Mouse (Mus musculus) right cerebral cortex, postnatal 36 days (tissue): Measurements from ENCODE around the gene Rarres1.

Experiments
- DNase-seq, 2 experiments: peaks; one replicate each; pipeline ENCODE4 v3.0.0; 2022; ENCODE audit warnings: low spot score in 2 of 2, mixed read lengths in 1 of 2

Rarres1 gene

GRCm38 (mm10) chr3:67492086-67492869 lies 23.0 kb downstream of the Rarres1 start:
- DNase-seq: no peak

- no peak for DNase-seq
Measured at GRCm38 (mm10) chr3:67490156-67490555, 25.2 kb downstream of the Rarres1 start.

- no peak for DNase-seq
Measured at GRCm38 (mm10) chr3:67485233-67485632, 30.1 kb downstream of the Rarres1 start.

DNA sequence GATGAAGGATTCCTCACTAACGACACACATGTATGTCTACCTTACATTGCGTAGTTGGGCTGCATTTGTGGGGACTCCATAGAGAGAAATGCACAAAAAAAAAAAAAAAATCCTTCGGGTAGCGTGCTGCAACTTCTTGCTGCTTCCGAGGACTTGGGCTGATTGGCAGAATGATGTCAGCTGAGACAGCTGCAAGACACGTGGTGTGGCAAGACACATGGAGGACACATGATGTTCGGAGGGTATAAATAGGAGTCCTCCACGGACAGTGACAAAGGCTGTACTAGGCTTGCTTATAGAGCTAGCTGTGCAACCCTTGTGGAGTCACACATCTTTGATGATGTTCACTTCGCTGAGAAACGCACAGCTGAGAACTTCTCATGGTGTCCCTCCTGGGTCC lies 32.9 kb downstream of the Rarres1 start:
- no peak for DNase-seq

DNA sequence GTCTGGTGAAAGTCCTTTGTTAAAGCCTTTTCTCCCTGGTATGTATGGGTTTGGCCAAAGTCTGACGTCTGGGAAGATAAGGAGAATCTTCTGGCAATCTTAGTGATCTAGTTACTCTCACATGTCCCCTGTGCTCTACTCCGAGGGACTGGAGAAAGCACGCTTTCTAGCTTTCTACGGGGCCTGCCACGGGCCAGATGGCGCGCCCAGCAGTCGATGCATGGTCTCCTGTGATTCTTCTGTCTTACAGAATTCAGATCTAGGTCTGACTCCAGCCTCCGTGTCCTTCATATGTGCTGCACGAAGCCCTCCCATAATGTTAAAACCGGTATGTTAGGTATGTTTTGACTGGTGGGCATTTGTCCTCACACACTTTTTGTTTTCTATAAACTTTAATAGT lies 35.5 kb downstream of the Rarres1 start:
- DNase-seq: no peak

GRCm38 (mm10) chr3:67473438-67473837 lies 41.9 kb downstream of the Rarres1 start:
- no peak for DNase-seq

DNA sequence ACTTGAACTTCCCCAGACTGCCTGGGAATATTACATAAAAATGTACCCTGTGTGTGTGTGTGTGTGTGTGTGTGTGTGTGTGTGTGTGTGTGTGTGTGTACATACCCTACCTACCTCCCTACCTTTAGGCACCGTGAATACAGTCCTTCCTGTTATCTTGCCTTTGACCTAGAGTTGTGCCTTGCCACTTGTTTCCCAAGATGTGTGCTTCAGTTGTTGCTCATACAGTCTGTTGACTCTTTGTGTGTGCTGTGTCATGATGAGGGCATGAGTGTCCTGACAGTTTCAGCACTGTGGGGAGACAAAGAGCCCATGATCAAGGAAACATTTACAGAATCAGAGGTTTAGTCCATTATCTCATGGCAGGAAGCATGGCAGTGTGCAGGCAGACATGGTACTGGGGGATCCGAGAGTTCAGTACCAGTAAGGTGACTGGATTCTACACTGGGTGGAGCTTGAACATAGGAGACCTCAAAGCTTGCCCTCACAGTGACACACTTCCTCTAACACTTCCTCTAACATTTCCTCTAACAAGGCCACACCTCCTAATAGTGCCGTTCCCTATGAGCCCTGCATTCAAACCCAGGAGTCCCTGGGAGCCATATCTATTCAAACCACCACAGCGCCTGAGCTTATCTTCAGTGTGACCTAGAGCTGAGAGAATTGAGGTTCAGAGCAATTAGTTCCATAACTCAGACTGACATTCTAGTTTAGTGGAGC lies 43.8 kb downstream of the Rarres1 start:
- DNase-seq: no peak

DNA sequence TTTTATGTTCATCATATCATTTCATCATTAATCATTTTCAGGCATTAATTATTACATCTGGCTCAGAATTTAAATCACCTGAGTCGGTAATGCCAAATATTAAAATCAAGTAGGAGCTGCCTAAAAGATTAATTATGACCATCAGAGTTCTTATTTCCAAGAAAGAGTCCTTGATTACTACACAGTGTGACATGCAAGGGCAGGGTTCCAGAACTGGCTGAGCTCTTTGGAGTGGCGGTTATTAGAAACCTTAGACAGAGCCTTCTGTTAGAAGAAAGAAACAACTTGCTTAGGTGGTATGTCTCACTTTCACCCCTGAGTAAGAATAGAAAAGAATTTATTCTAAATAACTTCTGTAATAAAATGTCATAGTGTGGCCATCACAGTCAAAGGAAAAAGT lies 48.0 kb downstream of the Rarres1 start:
- DNase-seq: no peak

- no peak for DNase-seq
Measured at GRCm38 (mm10) chr3:67466576-67466975, 48.7 kb downstream of the Rarres1 start.

DNA sequence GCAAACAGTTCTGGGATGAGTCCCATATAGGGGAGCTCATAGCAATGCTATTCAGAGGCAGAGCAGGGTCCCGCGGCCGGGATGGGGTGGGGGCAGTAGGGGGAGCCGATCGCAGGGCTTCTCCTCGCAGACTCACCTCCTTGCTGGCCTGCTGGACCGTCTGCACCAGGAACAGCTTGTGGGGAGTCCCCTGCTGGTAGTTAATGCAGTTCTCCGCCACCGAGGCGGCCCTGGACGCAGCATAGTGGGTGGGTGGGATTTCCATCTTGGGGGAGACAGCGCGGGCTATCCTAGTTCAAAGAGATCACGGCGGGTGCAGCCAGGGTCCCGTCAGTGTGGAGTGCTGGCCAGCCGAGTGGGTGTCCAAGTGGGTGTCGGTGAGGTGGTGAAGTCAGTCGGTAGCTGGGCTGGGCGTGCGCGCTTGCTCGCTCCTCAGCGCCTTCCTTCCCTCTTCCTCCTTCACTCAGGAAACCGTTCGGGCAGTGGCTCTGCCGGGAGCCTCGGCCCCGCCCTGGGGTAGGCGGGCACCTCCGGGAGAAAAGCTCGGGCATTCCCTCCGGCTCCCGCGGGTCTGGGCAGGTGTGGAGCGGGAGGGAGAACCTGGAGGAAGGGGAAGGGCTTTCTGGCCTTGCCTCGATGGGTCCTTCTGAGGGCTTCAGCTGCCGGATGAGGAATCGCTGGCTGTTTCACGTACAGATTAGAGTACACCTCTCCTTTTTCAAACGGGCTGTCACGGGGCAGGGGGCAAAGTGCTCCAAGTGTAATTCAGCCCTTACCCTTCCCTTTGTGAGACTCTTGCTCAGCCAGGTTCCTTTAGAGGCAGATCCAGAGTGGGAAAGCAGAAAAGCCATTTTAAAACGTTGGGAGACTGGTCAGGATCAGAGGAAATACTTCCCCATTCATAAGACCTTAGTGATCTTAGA lies 51.6 kb downstream of the Rarres1 start, which contains the start of gene Lxn:
Gene Lxn (minus strand): TSS at position 477 of the 923 bp plus-strand sequence.
- peak; percentile 49 to 56 for DNase-seq

GRCm38 (mm10) chr3:67463001-67463400 lies 52.3 kb downstream of the Rarres1 start:
- no peak for DNase-seq

- no peak for DNase-seq
Measured at GRCm38 (mm10) chr3:67462578-67462977, 52.7 kb downstream of the Rarres1 start.

- no peak for DNase-seq
Measured at GRCm38 (mm10) chr3:67462015-67462414, 53.3 kb downstream of the Rarres1 start.

DNA sequence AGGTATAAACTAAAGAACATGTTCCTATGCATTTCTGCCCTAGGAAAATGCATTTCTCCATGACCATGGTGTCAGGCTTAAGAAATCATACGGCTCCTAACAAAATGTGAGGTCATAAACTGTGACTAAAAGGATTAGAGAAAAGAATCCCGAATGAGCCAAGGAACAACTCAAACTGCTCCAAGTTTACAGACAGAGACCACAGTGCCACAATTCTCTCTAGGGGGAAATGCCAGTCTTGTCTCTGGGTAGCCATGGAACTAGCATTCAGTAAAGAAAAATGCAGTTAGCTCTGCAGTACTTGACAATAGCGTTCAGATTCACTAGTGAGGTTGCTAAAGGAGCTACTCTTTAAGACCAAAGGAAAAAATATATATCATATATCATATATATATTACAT lies 55.4 kb downstream of the Rarres1 start:
- no peak for DNase-seq

GRCm38 (mm10) chr3:67450601-67451210 lies 64.6 kb downstream of the Rarres1 start:
- DNase-seq: no peak

GRCm38 (mm10) chr3:67449660-67450059 lies 65.7 kb downstream of the Rarres1 start:
- DNase-seq: no peak

DNA sequence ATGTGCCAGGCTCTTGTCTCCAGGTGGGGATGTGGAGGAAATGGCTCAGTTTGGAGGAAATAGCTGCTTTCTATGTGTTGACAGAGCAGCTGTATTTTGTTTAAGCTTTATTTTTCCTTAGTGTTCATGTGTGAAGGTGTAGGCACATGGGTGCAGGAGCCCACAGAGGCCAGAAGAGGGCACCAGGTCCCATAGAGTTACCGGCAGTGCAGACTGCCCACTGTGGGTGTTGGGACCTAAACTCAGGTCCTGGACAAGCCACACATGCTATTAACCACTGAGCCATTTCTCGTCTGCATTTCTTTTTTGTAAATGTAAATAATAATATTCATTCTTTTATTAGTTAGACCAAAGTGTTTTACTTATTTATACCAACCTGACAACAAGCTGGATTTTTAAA lies 68.2 kb downstream of the Rarres1 start:
- DNase-seq: no peak

DNA sequence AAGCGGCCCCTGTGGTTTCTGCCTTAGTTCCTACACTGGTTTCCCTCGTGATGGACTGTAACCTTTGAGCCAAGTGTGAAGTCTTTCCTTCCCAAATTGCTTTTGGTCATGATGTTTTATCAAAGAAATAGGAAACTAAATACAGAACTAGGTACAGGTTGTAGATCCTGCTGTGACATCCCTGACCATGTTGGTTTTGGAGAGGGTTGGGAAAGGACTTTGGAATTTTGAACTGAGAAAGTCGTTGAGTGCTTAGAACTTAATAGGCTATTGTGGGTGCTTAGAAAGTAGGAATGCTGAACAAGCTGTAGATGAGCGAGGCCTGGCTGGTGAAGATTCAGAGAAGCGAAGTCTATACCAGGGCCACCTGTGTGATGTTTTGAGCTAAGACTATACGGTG lies 81.3 kb downstream of the Rarres1 start:
- no peak for DNase-seq

DNA sequence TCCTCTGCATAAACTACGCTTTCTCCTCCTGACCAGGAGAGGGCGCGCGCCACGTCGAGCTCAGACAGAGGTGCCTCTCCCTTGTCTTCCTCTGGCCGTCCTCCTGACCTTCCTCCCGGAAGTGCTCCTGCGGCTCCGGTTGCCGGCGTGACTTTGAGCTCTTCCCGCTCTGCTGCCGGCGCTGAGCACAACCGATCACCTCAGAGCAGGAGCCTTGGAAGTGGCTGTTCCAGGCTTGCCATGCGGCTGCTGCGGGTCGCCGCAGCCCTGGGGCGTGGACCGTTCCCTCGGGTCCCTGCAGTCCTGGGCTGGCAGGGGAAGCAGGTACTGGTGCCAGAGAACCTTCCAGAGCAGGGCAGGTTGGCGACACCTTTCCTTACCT lies 85.3 kb downstream of the Rarres1 start, which contains the start of gene Gfm1:
Gene Gfm1 (plus strand): TSS at position 98 of the 382 bp plus-strand sequence.
- DNase-seq: peak; percentile 78 to 86

GRCm38 (mm10) chr3:67429338-67429998 lies 85.9 kb downstream of the Rarres1 start:
- no peak for DNase-seq
